Mouse (Mus musculus) heart, postnatal 0 days (tissue): ENCODE results near the gene Samd4.

Source experiments
- CTCF ChIP-seq: IDR thresholded peaks from 2 replicates; pipeline ENCODE4 v1.5.1; 2016; ENCODE audit warnings: antibody characterized with exemption, control low read depth, low read depth
- EP300 ChIP-seq: IDR thresholded peaks from 2 replicates; pipeline ENCODE4 v1.6.1; 2016; ENCODE audit warnings: antibody characterized with exemption, low read depth

GRCm38 (mm10) chr14:46848063-46848590 lies 34.5 kb upstream of the Samd4 start:
- no peak for TF ChIP-seq CTCF
- TF ChIP-seq EP300: no peak
